Mouse (Mus musculus): ENCODE results near the gene Foxn2.

- TF ChIP-seq POLR2A (IDR thresholded peaks at IDR 0.05; ENCODE audit: control insufficient read depth, low read depth, low read length) = no peak
- TF ChIP-seq CTCF (IDR thresholded peaks at IDR 0.05; ENCODE audit: control insufficient read depth, insufficient read depth, insufficient replicate concordance, low read depth, low read length) = no peak
Observed at GRCm38 (mm10) chr17:88400702-88401475, 39.6 kb upstream of the Foxn2 start.
